Mouse (Mus musculus): ENCODE measurements at regions not wholly inside any gene's neighbourhood (a gene's known extent, or its start where the extent isn't known, plus 50 kb on each side); places are given as distances from the start of the nearest gene placed in this dataset.

- 0 out of 2 replicates have a peak, but pooled peaks cover 3% of the 10 kb centered on the region for H3K4me1 ChIP-seq
- H3K27me3 ChIP-seq: 0 out of 2 replicates have a peak, but pooled peaks cover 3% of the 10 kb centered on the region
- no peak overlapping the region for H3K4me3 ChIP-seq
- H3K36me3 ChIP-seq: no peaks in the 10 kb centered on the region
- ATAC-seq (ENCODE audit: low FRiP score, low read depth): no peak
- WGBS: 82% methylated on average over 5 of the region's 5 CpGs
- H3K27ac ChIP-seq: no peak overlapping the region
- no peaks in the 10 kb centered on the region for H3K9me3 ChIP-seq
- H3K4me2 ChIP-seq (replicated peaks): no peak overlapping the region
- H3K9ac ChIP-seq: no peak overlapping the region
Measured at GRCm38 (mm10) chr2:178572301-178572700, 142.0 kb downstream of the Cdh26 start.

GRCm38 (mm10) chr2:178574859-178575258 is 144.5 kb downstream of the Cdh26 start:
- ATAC-seq (ENCODE audit: low FRiP score, low read depth): no peak
- no peaks in the 10 kb centered on the region for H3K9me3 ChIP-seq
- no peaks in the 10 kb centered on the region for H3K36me3 ChIP-seq
- H3K27ac ChIP-seq: no peak overlapping the region
- 0 out of 2 replicates have a peak, but pooled peaks cover 3% of the 10 kb centered on the region for H3K4me1 ChIP-seq
- H3K9ac ChIP-seq: no peak overlapping the region
- H3K27me3 ChIP-seq: 0 out of 2 replicates have a peak, but pooled peaks cover 3% of the 10 kb centered on the region
- no peak overlapping the region for H3K4me3 ChIP-seq
- 39% methylated on average over 4 of the region's 4 CpGs for WGBS
- no peak overlapping the region for H3K4me2 ChIP-seq (replicated peaks)

GRCm38 (mm10) chr2:178575403-178575802 is 145.1 kb downstream of the Cdh26 start:
- Histone ChIP-seq H3K9me3 (no peaks in the 10 kb centered on the region), H3K4me2 (replicated peaks) (no peak overlapping the region), H3K36me3 (no peaks in the 10 kb centered on the region), H3K9ac (no peak overlapping the region), H3K27ac (no peak overlapping the region), H3K4me3 (no peak overlapping the region), H3K27me3 (0 out of 2 replicates have a peak, but pooled peaks cover 3% of the 10 kb centered on the region), H3K4me1 (peaks cover 7% of the 10 kb centered on the region)
- ATAC-seq (ENCODE audit: low FRiP score, low read depth): no peak
- WGBS: 48% methylated on average over 6 of the region's 6 CpGs

GRCm38 (mm10) chr2:178576067-178576466 is 145.7 kb downstream of the Cdh26 start:
- Histone ChIP-seq H3K9me3 (no peaks in the 10 kb centered on the region), H3K27me3 (0 out of 2 replicates have a peak, but pooled peaks cover 3% of the 10 kb centered on the region), H3K4me1 (peaks cover 13% of the 10 kb centered on the region), H3K9ac (no peak overlapping the region), H3K4me3 (no peak overlapping the region), H3K27ac (no peak overlapping the region), H3K4me2 (replicated peaks) (no peak overlapping the region), H3K36me3 (no peaks in the 10 kb centered on the region)
- no peak for ATAC-seq (ENCODE audit: low FRiP score, low read depth)
- WGBS: 46% methylated on average over 7 of the region's 7 CpGs

- Histone ChIP-seq H3K9ac (no peak overlapping the region), H3K27ac (no peak overlapping the region), H3K27me3 (no peaks in the 10 kb centered on the region), H3K4me2 (replicated peaks) (no peak overlapping the region), H3K4me3 (no peak overlapping the region), H3K36me3 (no peaks in the 10 kb centered on the region), H3K4me1 (peaks cover 13% of the 10 kb centered on the region), H3K9me3 (no peaks in the 10 kb centered on the region)
- WGBS: 86% methylated on average over 6 of the region's 6 CpGs
- ATAC-seq (ENCODE audit: low FRiP score, low read depth): no peak
Measured at GRCm38 (mm10) chr2:178579571-178579970, 149.2 kb downstream of the Cdh26 start.

- no peak for ATAC-seq (ENCODE audit: low FRiP score, low read depth)
Measured at GRCm38 (mm10) chr2:178581306-178581705, 151.0 kb downstream of the Cdh26 start.

GRCm38 (mm10) chr2:178584970-178585566 is 154.7 kb downstream of the Cdh26 start:
- H3K27ac ChIP-seq: no peak overlapping the region
- no peak overlapping the region for H3K4me3 ChIP-seq
- no peaks in the 10 kb centered on the region for H3K36me3 ChIP-seq
- H3K4me1 ChIP-seq: peaks cover 9% of the 10 kb centered on the region
- no peak overlapping the region for H3K4me2 ChIP-seq (replicated peaks)
- WGBS: 78% methylated on average over 5 of the region's 5 CpGs
- H3K9ac ChIP-seq: no peak overlapping the region
- H3K9me3 ChIP-seq: no peaks in the 10 kb centered on the region
- no peak for ATAC-seq (ENCODE audit: low FRiP score, low read depth)
- no peaks in the 10 kb centered on the region for H3K27me3 ChIP-seq

More at GRCm38 (mm10) chr2:178581306-178581705, 151.0 kb downstream of the Cdh26 start:
- Histone ChIP-seq H3K4me3 (no peak overlapping the region), H3K9me3 (no peaks in the 10 kb centered on the region), H3K9ac (no peak overlapping the region), H3K4me1 (peaks cover 10% of the 10 kb centered on the region), H3K36me3 (no peaks in the 10 kb centered on the region), H3K27ac (no peak overlapping the region), H3K27me3 (no peaks in the 10 kb centered on the region), H3K4me2 (replicated peaks) (no peak overlapping the region)
- whole genome bisulfite sequencing: 78% methylated on average over 12 of the region's 12 CpGs

GRCm38 (mm10) chr2:178587134-178587636 is 156.9 kb downstream of the Cdh26 start:
- Histone ChIP-seq H3K4me3 (no peak overlapping the region), H3K9ac (no peak overlapping the region), H3K27ac (no peak overlapping the region), H3K36me3 (no peaks in the 10 kb centered on the region), H3K27me3 (no peaks in the 10 kb centered on the region), H3K9me3 (no peaks in the 10 kb centered on the region), H3K4me1 (no peaks in the 10 kb centered on the region), H3K4me2 (replicated peaks) (no peak overlapping the region)
- 71% methylated on average over 7 of the region's 7 CpGs for WGBS
- no peak for ATAC-seq (ENCODE audit: low FRiP score, low read depth)

GRCm38 (mm10) chr2:178593743-178594142 is 163.4 kb downstream of the Cdh26 start:
- H3K27me3 ChIP-seq: no peaks in the 10 kb centered on the region
- peaks cover 13% of the 10 kb centered on the region for H3K4me1 ChIP-seq
- H3K36me3 ChIP-seq: no peaks in the 10 kb centered on the region
- H3K4me3 ChIP-seq: no peak overlapping the region
- H3K9ac ChIP-seq: no peak overlapping the region
- no peak overlapping the region for H3K4me2 ChIP-seq (replicated peaks)
- no peaks in the 10 kb centered on the region for H3K9me3 ChIP-seq
- ATAC-seq (ENCODE audit: low FRiP score, low read depth): no peak
- no peak overlapping the region for H3K27ac ChIP-seq
- WGBS: 74% methylated on average over 9 of the region's 9 CpGs

- no peak overlapping the region for H3K27ac ChIP-seq
- H3K4me2 ChIP-seq (replicated peaks): no peak overlapping the region
- no peak overlapping the region for H3K9ac ChIP-seq
- no peak for ATAC-seq (ENCODE audit: low FRiP score, low read depth)
- no peak overlapping the region for H3K4me3 ChIP-seq
- no peaks in the 10 kb centered on the region for H3K9me3 ChIP-seq
- 30% methylated on average over 6 of the region's 6 CpGs for WGBS
- no peaks in the 10 kb centered on the region for H3K36me3 ChIP-seq
- H3K27me3 ChIP-seq: no peaks in the 10 kb centered on the region
- peaks cover 13% of the 10 kb centered on the region for H3K4me1 ChIP-seq
Measured at GRCm38 (mm10) chr2:178594177-178594576, 163.8 kb downstream of the Cdh26 start.

GRCm38 (mm10) chr2:178596312-178597083 is 166.2 kb downstream of the Cdh26 start:
- no peak overlapping the region for H3K4me2 ChIP-seq (replicated peaks)

GRCm38 (mm10) chr2:178597084-178597470 is 166.7 kb downstream of the Cdh26 start:
- no peak overlapping the region for H3K27ac ChIP-seq
- H3K27me3 ChIP-seq: no peaks in the 10 kb centered on the region
- no peak for ATAC-seq (ENCODE audit: low FRiP score, low read depth)
- no peak overlapping the region for H3K9ac ChIP-seq
- 54% methylated on average over 7 of the region's 7 CpGs for WGBS
- H3K4me1 ChIP-seq: peaks cover 13% of the 10 kb centered on the region
- no peaks in the 10 kb centered on the region for H3K9me3 ChIP-seq
- no peak overlapping the region for H3K4me2 ChIP-seq (replicated peaks)
- H3K4me3 ChIP-seq: no peak overlapping the region
- H3K36me3 ChIP-seq: no peaks in the 10 kb centered on the region

More at GRCm38 (mm10) chr2:178596312-178597083, 166.2 kb downstream of the Cdh26 start:
- Histone ChIP-seq H3K9ac (no peak overlapping the region), H3K27ac (no peak overlapping the region), H3K27me3 (no peaks in the 10 kb centered on the region), H3K4me3 (no peak overlapping the region), H3K4me1 (peaks cover 13% of the 10 kb centered on the region), H3K9me3 (no peaks in the 10 kb centered on the region), H3K36me3 (no peaks in the 10 kb centered on the region)
- WGBS: 65% methylated on average over 16 of the region's 16 CpGs
- ATAC-seq (ENCODE audit: low FRiP score, low read depth): no peak

Data from limb, embryonic 13.5 days (tissue).